Mouse (Mus musculus) CH12.LX (cell line): ENCODE measurements around the gene Rpl41.

Source experiments
- CTCF ChIP-seq, 2 experiments: IDR thresholded peaks in 1 of 2; conservative IDR thresholded peaks in 1 of 2; 2 replicates each; pipeline ENCODE4 v1.5.1; 2011 to 2012; ENCODE audit warnings: low read depth in 2 of 2, low read length in 2 of 2, improper control_type of control experiment in 1 of 2, inconsistent platforms in 1 of 2, mild to moderate bottlenecking in 1 of 2, moderate library complexity in 1 of 2
- JUND ChIP-seq: conservative IDR thresholded peaks from 2 replicates; pipeline ENCODE4 v1.6.1; 2011; ENCODE audit warnings: low read depth, low read length, improper control_type of control experiment
- KAT2A ChIP-seq: IDR thresholded peaks from 2 replicates; pipeline ENCODE4 v1.6.1; 2012; ENCODE audit warnings: low read length, improper control_type of control experiment, inconsistent platforms; ENCODE audit not compliant: insufficient replicate concordance
- MAX ChIP-seq: IDR thresholded peaks from 2 replicates; pipeline ENCODE4 v1.6.1; 2011; ENCODE audit warnings: low read length, improper control_type of control experiment
- MAZ ChIP-seq: IDR thresholded peaks from 2 replicates; pipeline ENCODE4 v1.6.1; 2012; ENCODE audit warnings: low read depth, mild to moderate bottlenecking, inconsistent platforms, low read length, improper control_type of control experiment, moderate library complexity
- POLR2A ChIP-seq: IDR thresholded peaks from 2 replicates; pipeline ENCODE4 v1.6.1; 2011; ENCODE audit warnings: low read depth, mild to moderate bottlenecking, improper control_type of control experiment, low read length
- SIN3A ChIP-seq: IDR thresholded peaks from 2 replicates; pipeline ENCODE4 v1.6.1; 2012; ENCODE audit warnings: low read length, improper control_type of control experiment, inconsistent platforms

- TF ChIP-seq POLR2A (no peak), JUND (no peak), MAX (no peak), CTCF (conservative IDR thresholded peaks at IDR 0.05 in 1 of 2, IDR thresholded peaks at IDR 0.05 in 1 of 2; ENCODE audit: low read depth in 2 of 2, low read length in 2 of 2) (no peak), MAZ (no peak), KAT2A (no peak), SIN3A (no peak)
Observed at GRCm38 (mm10) chr10:128504641-128505370, 44.3 kb downstream of the Rpl41 start.
